ENCODE assay signal across 20 mouse cellular contexts in genomic region chr12:82419027-82419426, GRCm38 (mm10).
"Had no signal": no experiment of that assay in that cellular context is flagged by ENCODE, and none has a peak within 500 bp of the region (broad histone marks: within the 10 kb centered on the region; RNA-seq: fewer than 3 reads in every experiment).

No protein-coding gene starts in this region.

- ATAC-seq: intestine, embryonic 16.5 days; liver, postnatal 0 days; lung, postnatal 0 days; midbrain, embryonic 13.5 days; midbrain, embryonic 16.5 days had no signal

- H3K27ac ChIP-seq: limb, embryonic 10.5 days; limb, embryonic 13.5 days; liver, embryonic 14.5 days; midbrain, embryonic 10.5 days; midbrain, embryonic 13.5 days; neural tube, embryonic 12.5 days; neural tube, embryonic 15.5 days had no signal

- H3K27me3 ChIP-seq: limb, embryonic 13.5 days; megakaryocyte, embryonic 14.5 days; midbrain, embryonic 13.5 days; neural tube, embryonic 12.5 days; neural tube, embryonic 15.5 days had no signal

- H3K4me3 ChIP-seq: limb, embryonic 10.5 days; limb, embryonic 13.5 days; megakaryocyte, embryonic 14.5 days; midbrain, embryonic 10.5 days; midbrain, embryonic 13.5 days; neural tube, embryonic 12.5 days; neural tube, embryonic 15.5 days had no signal

- DNase-seq: kidney, adult 2 months; kidney, postnatal 10 days; kidney, postnatal 36 days; liver; liver, postnatal 0 days; lung, embryonic 14.5 days; retina, postnatal 1 day; thymus, adult 18-20 months; thymus, postnatal 36 days had no signal

- H3K4me2 ChIP-seq: limb, embryonic 13.5 days; lung, embryonic 14.5 days; midbrain, embryonic 13.5 days; neural tube, embryonic 12.5 days; neural tube, embryonic 15.5 days had no signal
